Mouse (Mus musculus) heart, adult 18-20 months (tissue): ENCODE results near the gene Zc3h10. TPM values are rescaled to one million over a fixed set of nuclear protein-coding genes. Genes with fewer than 3 reads are reported as not detected.
"Not testable (repeated sequence)": the region's sequence is repeated elsewhere in the genome, so short reads cannot be mapped to it uniquely, and the experiment has no call there.

Experiments used
- DNase-seq, 2 experiments: peaks; one replicate each; pipeline ENCODE4 v3.0.0; 2021 to 2022; ENCODE audit warnings: mixed read lengths in 1 of 2
- total RNA-seq, 2 experiments: library from RNA; stranded (reverse); gene quantifications; 2 replicates each; pipeline ENCODE4 v1.2.3; 2021

Zc3h10 gene
- total RNA-seq, 2 experiments from 2014 or later = 7.7 to 8.2 TPM

- not testable (repeated sequence) for DNase-seq
Observed at GRCm38 (mm10) chr10:128555567-128555966, 8.0 kb upstream of the Zc3h10 start.

- DNase-seq = not testable (repeated sequence)
Observed at GRCm38 (mm10) chr10:128550144-128550823, 2.7 kb upstream of the Zc3h10 start.

GRCm38 (mm10) chr10:128549682-128550057 lies 2.1 kb upstream of the Zc3h10 start:
- DNase-seq = peak; percentile 18 to 36

GRCm38 (mm10) chr10:128548947-128549681 lies 1.5 kb upstream of the Zc3h10 start, which contains the start of gene Rpl41:
TSS of gene Rpl41 (minus strand) at chr10:128549305.
- peak; percentile 95 to 98 for DNase-seq

DNA sequence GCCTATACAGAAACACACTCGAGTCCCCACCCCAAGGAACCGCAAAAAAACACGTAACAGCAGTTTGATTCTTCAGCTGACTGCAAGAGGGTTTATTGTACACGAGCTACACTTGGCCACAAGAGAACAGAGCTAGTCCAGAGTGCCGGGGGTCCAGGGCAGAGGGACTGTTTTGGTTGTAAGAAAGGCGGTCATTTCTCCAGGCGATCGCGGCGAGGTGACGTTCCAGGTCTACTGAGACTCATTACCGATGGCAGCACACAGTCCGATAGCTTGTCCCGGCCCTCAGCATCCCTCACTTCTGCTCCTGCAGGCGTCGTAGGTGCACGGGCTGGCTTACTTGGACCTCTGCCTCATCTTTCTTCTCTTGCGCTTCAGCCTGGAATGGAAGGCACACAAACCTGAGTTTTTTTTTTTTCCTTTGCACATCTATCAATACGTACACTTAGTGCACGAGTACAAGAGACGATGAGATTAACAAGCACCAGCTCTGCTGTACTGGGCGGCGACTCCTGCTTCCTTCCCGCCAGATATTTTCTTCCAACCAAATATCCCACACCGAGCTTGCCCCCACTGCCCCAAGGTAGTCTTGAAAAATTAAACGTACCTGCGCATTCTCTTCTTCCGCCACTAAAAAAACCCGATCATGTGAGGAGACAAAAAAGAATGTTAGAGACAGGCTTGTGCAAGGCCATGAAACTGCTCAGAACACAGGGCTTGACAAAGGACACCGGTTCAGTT lies 647 bp upstream of the Zc3h10 start:
- not testable (repeated sequence) for DNase-seq

- DNase-seq = no peak
Observed at GRCm38 (mm10) chr10:128546787-128547186, 787 bp downstream of the Zc3h10 start.

- peak; percentile 47 to 66 for DNase-seq
Observed at GRCm38 (mm10) chr10:128546361-128546760, 1.2 kb downstream of the Zc3h10 start.

GRCm38 (mm10) chr10:128545570-128545898 lies 2.0 kb downstream of the Zc3h10 start:
- no peak for DNase-seq

GRCm38 (mm10) chr10:128544674-128545569 lies 2.7 kb downstream of the Zc3h10 start:
- no peak for DNase-seq

GRCm38 (mm10) chr10:128544151-128544657 lies 3.4 kb downstream of the Zc3h10 start:
- DNase-seq = no peak

DNA sequence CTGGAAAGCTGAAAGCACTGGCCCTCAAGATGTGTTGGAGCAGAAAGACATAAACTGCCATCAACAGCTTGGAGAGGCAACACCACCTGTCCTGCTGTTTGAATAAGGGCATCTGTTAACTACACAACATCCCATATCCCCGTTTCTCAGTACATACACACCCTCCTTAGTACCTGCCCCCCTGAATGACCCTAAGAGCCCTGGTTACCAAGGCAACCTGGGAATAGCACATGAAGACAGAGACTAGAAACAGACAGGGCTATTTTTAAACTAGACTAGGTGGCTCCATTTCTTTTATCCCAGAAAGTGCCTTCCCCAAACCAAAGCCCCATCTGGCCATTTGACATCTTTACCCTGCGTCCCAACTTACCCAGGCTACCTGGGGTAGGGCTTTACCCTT lies 4.5 kb downstream of the Zc3h10 start:
- no peak for DNase-seq

DNA sequence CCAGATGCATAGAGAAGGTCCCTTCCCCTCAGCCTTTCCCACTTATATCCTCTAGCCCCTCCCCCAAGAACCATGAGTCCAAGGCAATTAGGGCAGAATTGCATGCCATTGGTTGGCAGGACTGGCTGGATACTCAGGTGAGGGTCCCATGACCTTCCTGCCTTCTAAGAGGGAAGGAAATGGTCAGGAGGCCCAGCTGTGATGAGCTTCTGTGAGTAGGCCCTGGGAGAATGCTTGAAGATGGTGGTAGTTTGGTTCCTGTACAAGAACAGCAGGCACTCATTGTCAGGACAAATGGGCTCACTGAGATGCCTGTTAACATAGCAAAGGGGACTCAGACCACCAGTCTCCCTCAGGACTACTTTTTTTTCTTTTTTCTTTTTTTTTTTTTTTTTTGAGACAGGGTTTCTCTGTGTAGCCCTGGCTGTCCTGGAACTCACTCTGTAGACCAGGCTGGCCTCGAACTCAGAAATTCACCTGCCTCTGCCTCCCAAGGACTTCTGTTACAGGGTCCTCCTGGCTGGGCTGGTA lies 9.2 kb downstream of the Zc3h10 start:
- no peak for DNase-seq

GRCm38 (mm10) chr10:128536266-128536940 lies 11.2 kb downstream of the Zc3h10 start:
- peak; percentile 94 to 95 for DNase-seq

DNA sequence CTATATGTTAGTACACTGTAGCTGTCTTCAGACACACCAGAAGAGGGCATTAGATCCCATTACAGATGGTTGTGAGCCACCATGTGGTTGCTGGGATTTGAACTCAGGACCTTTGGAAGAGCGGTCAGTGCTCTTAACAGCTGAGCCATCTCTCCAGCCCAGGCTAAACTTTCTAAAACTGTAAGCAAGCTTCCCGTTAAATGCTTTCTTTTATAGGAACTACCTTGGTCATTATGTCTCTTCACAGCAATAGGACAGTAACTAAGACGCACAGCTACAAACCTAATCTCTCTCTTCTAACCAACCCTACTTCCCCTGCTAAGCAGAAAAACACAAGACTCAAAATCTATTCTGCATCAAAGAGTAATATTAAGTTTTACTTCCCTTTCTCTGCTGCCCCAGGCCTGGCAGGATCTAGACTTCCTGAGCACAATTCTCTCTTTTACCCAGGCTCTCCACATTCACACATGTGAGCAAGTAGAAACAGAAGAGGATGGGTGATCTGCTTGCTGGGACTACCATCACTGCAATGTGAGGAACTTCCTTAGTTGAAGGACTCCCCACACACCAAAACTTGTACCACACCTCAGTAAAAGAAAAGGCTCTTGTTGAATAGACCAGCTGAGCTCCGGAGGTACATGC lies 11.8 kb downstream of the Zc3h10 start:
- DNase-seq = no peak

- DNase-seq = no peak
Observed at GRCm38 (mm10) chr10:128535206-128535605, 12.4 kb downstream of the Zc3h10 start.

- DNase-seq = no peak
Observed at GRCm38 (mm10) chr10:128526366-128527356, 20.9 kb downstream of the Zc3h10 start.

- DNase-seq = peak; percentile 93 to 99
Observed at GRCm38 (mm10) chr10:128525671-128526308, 21.8 kb downstream of the Zc3h10 start, which contains the start of gene Esyt1. TSS of gene Esyt1 (minus strand) at chr10:128525871.
